8 mouse cellular contexts compared by ENCODE assay signal in the genomic region with DNA sequence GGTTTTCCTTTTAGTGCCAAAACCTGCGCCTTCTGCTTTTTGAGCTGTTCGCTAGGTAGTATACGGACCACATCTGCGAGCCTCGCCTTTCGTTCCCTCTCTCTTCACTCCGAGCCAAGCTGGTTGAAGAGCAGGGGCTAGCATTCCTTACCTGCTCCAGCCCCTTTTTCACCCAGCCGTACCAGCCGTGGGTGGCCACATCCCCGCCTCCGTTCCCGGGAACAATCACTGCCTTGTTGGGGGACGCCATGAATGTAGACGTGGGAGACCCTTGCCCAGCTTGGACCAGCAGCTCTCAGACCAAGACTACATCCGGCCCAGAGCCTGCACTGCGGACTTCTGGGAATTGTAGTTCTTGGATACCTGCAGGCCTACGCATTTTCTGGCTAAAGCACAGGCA. TPM values are rescaled to one million over a fixed set of nuclear protein-coding genes. Genes with fewer than 3 reads are reported as not detected.
DNase-seq lines count a peak whose midpoint lies in the region; ATAC-seq and TF ChIP-seq lines count a peak whose summit lies in the region.

Gene Rbbp9 (minus strand): TSS at position 341 of the 400 bp plus-strand sequence.

- TF ChIP-seq POLR2A in lung, adult 2 months (IDR thresholded peaks at IDR 0.05; ENCODE audit: borderline replicate concordance, extremely low read depth, low read depth, low read length): peak; percentile 70; the same call in 1 of the 2 replicates
- no peak for TF ChIP-seq POLR2A in thymus, adult 2 months (IDR thresholded peaks at IDR 0.05; ENCODE audit: control insufficient read depth, extremely low read depth, insufficient read depth, low read length, poor library complexity)

- POLR2A ChIA-PET in Patski (lab: Charles Lee): interaction anchor here (0.8 to 1.9 kb wide), 2 partner anchors 11 to 92 kb away, joined by 3 to 4 read pairs; no protein-coding TSS in a partner anchor

- H3K27ac ChIP-seq in hindbrain, embryonic 10.5 days: peak within 1 kb of the TSS; percentile 96
- H3K27ac ChIP-seq in neural tube, embryonic 15.5 days (replicated peaks): peak within 1 kb of the TSS; percentile 86
- no peak within 1 kb of the TSS for H3K27ac ChIP-seq in thymus, adult 2 months (ENCODE audit: control insufficient read depth, insufficient read depth, low read length)

- CTCF ChIA-PET in Patski (lab: Charles Lee): no interaction called here

- peaks cover 24% of the 10 kb centered on the region for H3K36me3 ChIP-seq in hindbrain, embryonic 10.5 days
- H3K36me3 ChIP-seq in neural tube, embryonic 15.5 days: peaks cover 22% of the 10 kb centered on the region
- no peaks in the 10 kb centered on the region for H3K36me3 ChIP-seq in thymus, adult 2 months (ENCODE audit: control insufficient read depth, insufficient read depth, low read length)

- H3K9ac ChIP-seq in neural tube, embryonic 15.5 days (replicated peaks): peak within 1 kb of the TSS; percentile 82

- H3K27me3 ChIP-seq in Patski: no peaks in the 10 kb centered on the region
- no peaks in the 10 kb centered on the region for H3K27me3 ChIP-seq in hindbrain, embryonic 10.5 days (ENCODE audit: insufficient read depth, poor library complexity, severe bottlenecking)
- no peaks in the 10 kb centered on the region for H3K27me3 ChIP-seq in neural tube, embryonic 15.5 days (replicated peaks)
- H3K27me3 ChIP-seq in thymus, adult 2 months (ENCODE audit: control insufficient read depth, insufficient read depth, low read length): no peaks in the 10 kb centered on the region

- DNase-seq in Patski (ENCODE audit: low read depth, low spot score): no peak
- peak; percentile 75 for DNase-seq in cerebellum, adult 9-11 months
- peak in 1 of 2 experiments; percentile 78 for DNase-seq in frontal cortex, adult 2 months (ENCODE audit: extremely low spot score in 1 of 2, low spot score in 1 of 2)
- DNase-seq in hindbrain, embryonic 10.5 days (ENCODE audit: low spot score): peak; percentile 84
- peak; percentile 56 to 73 for DNase-seq in layer of hippocampus, adult 8-10 months (ENCODE audit: low spot score in 2 of 2)
- DNase-seq in lung, adult 2 months: peak; percentile 63
- DNase-seq in thymus, adult 2 months: peak; percentile 59

- peaks cover 4% of the 10 kb centered on the region for H3K4me1 ChIP-seq in hindbrain, embryonic 10.5 days (replicated peaks)
- no peaks in the 10 kb centered on the region for H3K4me1 ChIP-seq in lung, adult 2 months (ENCODE audit: control insufficient read depth, insufficient read depth, low read length)
- peaks cover 15% of the 10 kb centered on the region for H3K4me1 ChIP-seq in neural tube, embryonic 15.5 days
- no peaks in the 10 kb centered on the region for H3K4me1 ChIP-seq in thymus, adult 2 months (replicated peaks; ENCODE audit: control insufficient read depth, insufficient read depth, low read length)

- WGBS in hindbrain, embryonic 10.5 days: under 1% methylated on average over 17 of the region's 17 CpGs
- WGBS in lung, adult 2 months: under 1% methylated on average over 17 of the region's 17 CpGs
- under 1% methylated on average over 17 of the region's 17 CpGs for WGBS in neural tube, embryonic 15.5 days
- WGBS in thymus, adult 2 months: 2% methylated on average over 17 of the region's 17 CpGs

- peak within 1 kb of the TSS; percentile 81 for H3K4me3 ChIP-seq in hindbrain, embryonic 10.5 days
- H3K4me3 ChIP-seq in lung, adult 2 months (replicated peaks; ENCODE audit: extremely low read depth, low read depth, low read length): peak within 1 kb of the TSS; percentile 79
- H3K4me3 ChIP-seq in neural tube, embryonic 15.5 days (replicated peaks): peak within 1 kb of the TSS; percentile 62
- peak within 1 kb of the TSS; percentile 53 for H3K4me3 ChIP-seq in thymus, adult 2 months (ENCODE audit: control insufficient read depth, insufficient read depth, low read length)

- in situ Hi-C loops in Patski (cut with MboI; ENCODE audit: low pct_unique_long_range_greater_than_20kb): no loop called here

- H3K9me3 ChIP-seq in hindbrain, embryonic 10.5 days: no peaks in the 10 kb centered on the region
- H3K9me3 ChIP-seq in neural tube, embryonic 15.5 days (replicated peaks): no peaks in the 10 kb centered on the region

- peak; percentile 79 for ATAC-seq in Patski
- ATAC-seq in neural tube, embryonic 15.5 days (ENCODE audit: low FRiP score): peak; percentile 97

- no peak for TF ChIP-seq CTCF in Patski (IDR thresholded peaks at IDR 0.05)
- no peak for TF ChIP-seq CTCF in lung, adult 2 months (IDR thresholded peaks at IDR 0.05; ENCODE audit: insufficient read depth, low read length)
- TF ChIP-seq CTCF in thymus, adult 2 months (IDR thresholded peaks at IDR 0.05; ENCODE audit: borderline replicate concordance, control insufficient read depth, extremely low read depth, insufficient read depth, low read length, poor library complexity): no peak

- H3K4me2 ChIP-seq in neural tube, embryonic 15.5 days: peak within 1 kb of the TSS; percentile 59

RNA-seq across cellular contexts. Expression of gene Rbbp9, which starts in this region (rescaled TPM):
- 65.2 TPM for polyA plus RNA-seq in Patski (2021)
- 31.4 and 33.4 TPM in 2 replicates for polyA plus RNA-seq in frontal cortex, adult 2 months (2012; rRNA removed)
- 56.7 and 57.1 TPM in 2 replicates for polyA plus RNA-seq in hindbrain, embryonic 10.5 days (2016; fragmentation: Nextera tagmentation; extraction: Ambion mirVana)
- 10 to 100 TPM; 25.5 to 28.4 (median 27.4) TPM for total RNA-seq in layer of hippocampus, adult 8-10 months (2022)
- 11.9 and 15.4 TPM in 2 replicates for polyA plus RNA-seq in lung, adult 2 months (2012; rRNA removed)
- polyA plus RNA-seq in neural tube, embryonic 15.5 days (2015; fragmentation: Nextera tagmentation; extraction: Ambion mirVana): 49.4 and 50.1 TPM in 2 replicates
- polyA plus RNA-seq in thymus, adult 2 months (2012; rRNA removed): 5.0 and 5.1 TPM in 2 replicates
